22 mouse cellular contexts compared by ENCODE assay signal in the genomic region with DNA sequence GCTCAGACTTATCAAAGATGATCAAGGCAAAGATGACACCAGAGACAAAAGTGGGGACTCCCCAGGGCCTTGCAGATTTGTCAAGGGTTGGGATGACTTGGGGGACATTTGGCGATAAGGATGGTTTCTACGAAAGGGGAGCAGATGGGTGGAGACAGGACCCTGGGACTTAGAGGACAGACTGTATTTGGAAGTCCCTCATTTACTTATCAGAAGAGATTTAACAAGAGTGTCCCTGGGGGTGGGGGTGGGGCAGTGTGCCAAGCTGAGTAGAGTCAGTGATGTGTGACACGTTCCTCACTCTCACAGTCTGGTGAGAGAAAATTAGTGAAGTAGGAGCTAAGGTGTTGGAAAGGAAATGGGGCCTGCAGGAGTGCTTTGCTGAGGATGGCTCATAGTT. TPM values are rescaled to one million over a fixed set of nuclear protein-coding genes. Genes with fewer than 3 reads are reported as not detected.
A peak's percentile ranks its signal among the peaks of the same experiment; 100 is the strongest.
DNase-seq lines count a peak whose midpoint lies in the region; ATAC-seq and TF ChIP-seq lines count a peak whose summit lies in the region.
"Had no signal": no experiment of that assay in that cellular context is flagged by ENCODE, and none has a peak within 500 bp of the region (broad histone marks: within the 10 kb centered on the region; RNA-seq: fewer than 3 reads in every experiment).

No protein-coding gene starts in this region.

- H3K9ac ChIP-seq in midbrain, embryonic 13.5 days (replicated peaks) = no peak overlapping the region
- H3K9ac ChIP-seq in midbrain, embryonic 16.5 days (ENCODE audit: low read depth, low read length) = no peak overlapping the region
- no peak overlapping the region for H3K9ac ChIP-seq in forebrain, embryonic 15.5 days (replicated peaks)
- H3K9ac ChIP-seq: embryonic facial prominence, embryonic 13.5 days; heart, embryonic 13.5 days; liver, embryonic 13.5 days had no signal

- peak; percentile 51 for DNase-seq in heart, embryonic 10.5 days (ENCODE audit: low spot score)
- no peak for DNase-seq in heart, adult 18-20 months
- DNase-seq in brain, embryonic 14.5 days (ENCODE audit: low read depth) = peak; percentile 67
- no peak for DNase-seq in right cerebral cortex, postnatal 25 days
- DNase-seq: adrenal gland, adult 8-10 months; cerebellum, adult 18-20 months; cerebellum, postnatal 14 days; heart, postnatal 14 days; kidney, adult 18-20 months; layer of hippocampus, adult 9-11 months; liver, embryonic 13.5 days; lung, adult 2 months; lung, postnatal 14 days; thymus, adult 2 months; thymus, postnatal 4 days had no signal

- 24% methylated on average over 3 of the region's 3 CpGs for WGBS in heart, embryonic 10.5 days
- WGBS in midbrain, embryonic 13.5 days = 25% methylated on average over 3 of the region's 3 CpGs
- 39% methylated on average over 3 of the region's 3 CpGs for WGBS in midbrain, embryonic 16.5 days
- WGBS in forebrain, embryonic 15.5 days = 41% methylated on average over 3 of the region's 3 CpGs

- no peaks in the 10 kb centered on the region for H3K27me3 ChIP-seq in heart, embryonic 10.5 days (ENCODE audit: insufficient read depth, poor library complexity, severe bottlenecking)
- H3K27me3 ChIP-seq in midbrain, embryonic 13.5 days = no peaks in the 10 kb centered on the region
- no peaks in the 10 kb centered on the region for H3K27me3 ChIP-seq in midbrain, embryonic 16.5 days (ENCODE audit: control insufficient read depth, insufficient read depth, low read depth, low read length)
- H3K27me3 ChIP-seq in forebrain, embryonic 15.5 days = no peaks in the 10 kb centered on the region
- H3K27me3 ChIP-seq: embryonic facial prominence, embryonic 13.5 days; heart, embryonic 13.5 days; liver, embryonic 13.5 days had no signal

- no peak overlapping the region for H3K4me2 ChIP-seq in midbrain, embryonic 13.5 days (replicated peaks)
- no peak overlapping the region for H3K4me2 ChIP-seq in midbrain, embryonic 16.5 days (ENCODE audit: low read length)
- H3K4me2 ChIP-seq in forebrain, embryonic 15.5 days (replicated peaks) = no peak overlapping the region
- H3K4me2 ChIP-seq: embryonic facial prominence, embryonic 13.5 days; heart, embryonic 13.5 days; liver, embryonic 13.5 days had no signal

- H3K4me3 ChIP-seq in heart, embryonic 10.5 days = no peak overlapping the region
- H3K4me3 ChIP-seq in midbrain, embryonic 13.5 days (replicated peaks) = no peak overlapping the region
- H3K4me3 ChIP-seq in midbrain, embryonic 16.5 days (ENCODE audit: low read depth, low read length) = no peak overlapping the region
- H3K4me3 ChIP-seq in forebrain, embryonic 15.5 days = no peak overlapping the region
- H3K4me3 ChIP-seq: embryonic facial prominence, embryonic 13.5 days; heart, embryonic 13.5 days; liver, embryonic 13.5 days had no signal

- peak; percentile 59 for ATAC-seq in midbrain, embryonic 13.5 days
- ATAC-seq in midbrain, embryonic 16.5 days = no peak
- ATAC-seq in forebrain, embryonic 15.5 days (replicated peaks) = 0 out of 2 replicates have a peak, but pooled peaks have one; percentile 38
- ATAC-seq: activated CD4-positive, CD25-positive, alpha-beta regulatory T cell, adult 4 months had no signal

- TF ChIP-seq POLR2A in brain, embryonic 14.5 days (IDR thresholded peaks at IDR 0.05; ENCODE audit: borderline replicate concordance, extremely low read depth, insufficient read depth, insufficient read length, poor library complexity, severe bottlenecking) = no peak

- H3K36me3 ChIP-seq in heart, embryonic 10.5 days = no peaks in the 10 kb centered on the region
- no peaks in the 10 kb centered on the region for H3K36me3 ChIP-seq in midbrain, embryonic 13.5 days
- H3K36me3 ChIP-seq in midbrain, embryonic 16.5 days (ENCODE audit: control insufficient read depth, insufficient read depth, low read length) = no peaks in the 10 kb centered on the region
- no peaks in the 10 kb centered on the region for H3K36me3 ChIP-seq in forebrain, embryonic 15.5 days
- H3K36me3 ChIP-seq: embryonic facial prominence, embryonic 13.5 days; heart, embryonic 13.5 days had no signal

- TF ChIP-seq CTCF in brain, embryonic 14.5 days (IDR thresholded peaks at IDR 0.05; ENCODE audit: borderline replicate concordance, extremely low read depth, insufficient read depth, insufficient read length) = no peak

- no peak overlapping the region for H3K27ac ChIP-seq in heart, embryonic 10.5 days
- no peak overlapping the region for H3K27ac ChIP-seq in midbrain, embryonic 13.5 days
- H3K27ac ChIP-seq in midbrain, embryonic 16.5 days (ENCODE audit: low read length) = no peak overlapping the region
- H3K27ac ChIP-seq in forebrain, embryonic 15.5 days (replicated peaks) = no peak overlapping the region
- H3K27ac ChIP-seq: embryonic facial prominence, embryonic 13.5 days; heart, embryonic 13.5 days; liver, embryonic 13.5 days had no signal

- peaks cover 3% of the 10 kb centered on the region; the same call in 1 of the 2 replicates for H3K4me1 ChIP-seq in heart, embryonic 10.5 days
- H3K4me1 ChIP-seq in midbrain, embryonic 13.5 days (replicated peaks) = peaks cover 15% of the 10 kb centered on the region; the same call in 1 of the 2 replicates
- H3K4me1 ChIP-seq in midbrain, embryonic 16.5 days (ENCODE audit: control insufficient read depth, insufficient read depth, low read length) = no peaks in the 10 kb centered on the region
- H3K4me1 ChIP-seq in forebrain, embryonic 15.5 days = no peaks in the 10 kb centered on the region
- H3K4me1 ChIP-seq: embryonic facial prominence, embryonic 13.5 days; heart, embryonic 13.5 days; liver, embryonic 13.5 days had no signal

- no peaks in the 10 kb centered on the region for H3K9me3 ChIP-seq in heart, embryonic 10.5 days
- H3K9me3 ChIP-seq in midbrain, embryonic 13.5 days = no peaks in the 10 kb centered on the region
- no peaks in the 10 kb centered on the region for H3K9me3 ChIP-seq in midbrain, embryonic 16.5 days (replicated peaks; ENCODE audit: control insufficient read depth, low read length, poor library complexity, severe bottlenecking)
- no peaks in the 10 kb centered on the region for H3K9me3 ChIP-seq in forebrain, embryonic 15.5 days
- H3K9me3 ChIP-seq: embryonic facial prominence, embryonic 13.5 days; heart, embryonic 13.5 days; liver, embryonic 13.5 days had no signal

RNA-seq across cellular contexts. Expression of a gene that starts 42.1 kb away (rescaled TPM):
- polyA plus RNA-seq in heart, embryonic 10.5 days (2016; fragmentation: Nextera tagmentation; extraction: Ambion mirVana) = 6.5 and 10.0 TPM in 2 replicates
- under 1 TPM; 0.30 to 0.67 TPM for total RNA-seq in heart, adult 18-20 months (2021)
- 5.7 TPM in 2 replicates for polyA plus RNA-seq in midbrain, embryonic 13.5 days (2015; fragmentation: Nextera tagmentation; extraction: Ambion mirVana)
- polyA plus RNA-seq in midbrain, embryonic 16.5 days (2015; fragmentation: Nextera tagmentation; extraction: Ambion mirVana) = 1.6 and 1.8 TPM in 2 replicates
- 4.3 and 7.1 TPM in 2 replicates for polyA plus RNA-seq in brain, embryonic 14.5 days (2012; rRNA removed)
- polyA plus RNA-seq in forebrain, embryonic 15.5 days (2015; fragmentation: Nextera tagmentation; extraction: Ambion mirVana) = 7.8 and 8.0 TPM in 2 replicates
- total RNA-seq: gastrocnemius, adult 8-10 months had no signal

Comparison
In these comparisons a context has a peak if more than half of its experiments do, and no peak if none do; other contexts are left out.
1. DNase-seq: peak in heart, embryonic 10.5 days (single experiment) and brain, embryonic 14.5 days (single experiment); none in heart, adult 18-20 months (0 of 2) and right cerebral cortex, postnatal 25 days (single experiment).